7 mouse cellular contexts compared by ENCODE assay signal in genomic region chr6:118791921-118792368, GRCm38 (mm10).
DNase-seq lines count a peak whose midpoint lies in the region; ATAC-seq and TF ChIP-seq lines count a peak whose summit lies in the region.

No protein-coding gene starts in this region.

- peaks cover 3% of the 10 kb centered on the region; the same call in 1 of the 2 replicates for H3K4me1 ChIP-seq in intestine, embryonic 16.5 days (ENCODE audit: control insufficient read depth, insufficient read depth, low read length)
- peaks cover 22% of the 10 kb centered on the region for H3K4me1 ChIP-seq in lung, embryonic 15.5 days
- H3K4me1 ChIP-seq in liver, postnatal 0 days (ENCODE audit: insufficient read depth) = peaks cover 3% of the 10 kb centered on the region; the same call in 1 of the 2 replicates

- no peak for TF ChIP-seq CTCF in brain, embryonic 14.5 days (IDR thresholded peaks at IDR 0.05; ENCODE audit: borderline replicate concordance, extremely low read depth, insufficient read depth, insufficient read length)
- TF ChIP-seq CTCF in liver, postnatal 0 days (IDR thresholded peaks at IDR 0.05; ENCODE audit: low read depth) = no peak

- no peak overlapping the region for H3K9ac ChIP-seq in intestine, embryonic 16.5 days (ENCODE audit: low read depth, low read length)
- H3K9ac ChIP-seq in lung, embryonic 15.5 days = no peak overlapping the region
- no peak overlapping the region for H3K9ac ChIP-seq in liver, postnatal 0 days (replicated peaks)

- peak; percentile 98 for DNase-seq in NIH3T3 (ENCODE audit: low read depth)
- DNase-seq in brain, embryonic 14.5 days (ENCODE audit: low read depth) = peak; percentile 93
- peak; percentile 40 for DNase-seq in gastrocnemius, postnatal 10 days
- DNase-seq in right cerebral cortex, postnatal 36 days (ENCODE audit: low spot score in 2 of 2) = peak; percentile 33 to 36
- DNase-seq in liver, postnatal 0 days = no peak

- no peaks in the 10 kb centered on the region for H3K36me3 ChIP-seq in intestine, embryonic 16.5 days (ENCODE audit: control insufficient read depth, insufficient read depth, low read length)
- H3K36me3 ChIP-seq in lung, embryonic 15.5 days = no peaks in the 10 kb centered on the region
- no peaks in the 10 kb centered on the region for H3K36me3 ChIP-seq in liver, postnatal 0 days (replicated peaks; ENCODE audit: insufficient read depth, low read length)

- H3K9me3 ChIP-seq in intestine, embryonic 16.5 days (ENCODE audit: control insufficient read depth, low read length) = no peaks in the 10 kb centered on the region
- no peaks in the 10 kb centered on the region for H3K9me3 ChIP-seq in lung, embryonic 15.5 days
- no peaks in the 10 kb centered on the region for H3K9me3 ChIP-seq in liver, postnatal 0 days (ENCODE audit: low read length)

- no peak overlapping the region for H3K4me3 ChIP-seq in intestine, embryonic 16.5 days (ENCODE audit: low read length)
- no peak overlapping the region for H3K4me3 ChIP-seq in lung, embryonic 15.5 days
- no peak overlapping the region for H3K4me3 ChIP-seq in liver, postnatal 0 days (ENCODE audit: low read depth, low read length)

- no peaks in the 10 kb centered on the region for H3K27me3 ChIP-seq in intestine, embryonic 16.5 days (replicated peaks; ENCODE audit: control insufficient read depth, insufficient read depth, low read length)
- no peaks in the 10 kb centered on the region for H3K27me3 ChIP-seq in lung, embryonic 15.5 days
- no peaks in the 10 kb centered on the region for H3K27me3 ChIP-seq in liver, postnatal 0 days (ENCODE audit: insufficient read depth, low read length)

- 16% methylated on average over 5 of the region's 5 CpGs for WGBS in intestine, embryonic 16.5 days
- WGBS in lung, embryonic 15.5 days = 7% methylated on average over 5 of the region's 5 CpGs
- WGBS in liver, postnatal 0 days (ENCODE audit: insufficient replicate concordance) = 59% methylated on average over 5 of the region's 5 CpGs

- no peak for TF ChIP-seq EP300 in liver, postnatal 0 days (IDR thresholded peaks at IDR 0.05; ENCODE audit: low read depth)

- H3K27ac ChIP-seq in intestine, embryonic 16.5 days (ENCODE audit: low read length) = peak overlapping the region; percentile 17; the same call in 1 of the 2 replicates
- H3K27ac ChIP-seq in lung, embryonic 15.5 days = peak overlapping the region; percentile 71
- no peak overlapping the region for H3K27ac ChIP-seq in liver, postnatal 0 days (ENCODE audit: low read depth)

- no peak for TF ChIP-seq POLR2A in brain, embryonic 14.5 days (IDR thresholded peaks at IDR 0.05; ENCODE audit: borderline replicate concordance, extremely low read depth, insufficient read depth, insufficient read length, poor library complexity, severe bottlenecking)

- peak; percentile 65 for ATAC-seq in intestine, embryonic 16.5 days
- ATAC-seq in lung, embryonic 15.5 days (ENCODE audit: borderline replicate concordance, extremely low read depth, low FRiP score, low TSS enrichment) = peak; percentile 78; the same call in 1 of the 2 replicates
- no peak for ATAC-seq in liver, postnatal 0 days

- H3K4me2 ChIP-seq in intestine, embryonic 16.5 days (ENCODE audit: low read depth, low read length) = no peak overlapping the region
- H3K4me2 ChIP-seq in lung, embryonic 15.5 days = peak overlapping the region; percentile 15; the same call in 1 of the 2 replicates
- no peak overlapping the region for H3K4me2 ChIP-seq in liver, postnatal 0 days (ENCODE audit: low read depth, low read length)
